Mouse (Mus musculus) B cell, adult (primary cell): Measurements from ENCODE around the gene Mamdc4. TPM values are rescaled to one million over a fixed set of nuclear protein-coding genes. Genes with fewer than 3 reads are reported as not detected.

Experiments
- total RNA-seq: library from RNA; stranded (reverse); gene quantifications from 4 replicates; pipeline ENCODE4 v1.2.4, GENCODE M21; 2023; ENCODE audit not compliant: inconsistent age

The Mamdc4 gene
- total RNA-seq, result 1.8 to 3.7 TPM (median 2.4 TPM) in 4 replicates

GRCm38 (mm10) chr2:25574579-25575431 is at the start of gene Mamdc4, which contains the start of gene Phpt1:
Gene Mamdc4, minus strand, starts transcription at chr2:25574845.
Gene Phpt1, minus strand, starts transcription at chr2:25575224.

DNA sequence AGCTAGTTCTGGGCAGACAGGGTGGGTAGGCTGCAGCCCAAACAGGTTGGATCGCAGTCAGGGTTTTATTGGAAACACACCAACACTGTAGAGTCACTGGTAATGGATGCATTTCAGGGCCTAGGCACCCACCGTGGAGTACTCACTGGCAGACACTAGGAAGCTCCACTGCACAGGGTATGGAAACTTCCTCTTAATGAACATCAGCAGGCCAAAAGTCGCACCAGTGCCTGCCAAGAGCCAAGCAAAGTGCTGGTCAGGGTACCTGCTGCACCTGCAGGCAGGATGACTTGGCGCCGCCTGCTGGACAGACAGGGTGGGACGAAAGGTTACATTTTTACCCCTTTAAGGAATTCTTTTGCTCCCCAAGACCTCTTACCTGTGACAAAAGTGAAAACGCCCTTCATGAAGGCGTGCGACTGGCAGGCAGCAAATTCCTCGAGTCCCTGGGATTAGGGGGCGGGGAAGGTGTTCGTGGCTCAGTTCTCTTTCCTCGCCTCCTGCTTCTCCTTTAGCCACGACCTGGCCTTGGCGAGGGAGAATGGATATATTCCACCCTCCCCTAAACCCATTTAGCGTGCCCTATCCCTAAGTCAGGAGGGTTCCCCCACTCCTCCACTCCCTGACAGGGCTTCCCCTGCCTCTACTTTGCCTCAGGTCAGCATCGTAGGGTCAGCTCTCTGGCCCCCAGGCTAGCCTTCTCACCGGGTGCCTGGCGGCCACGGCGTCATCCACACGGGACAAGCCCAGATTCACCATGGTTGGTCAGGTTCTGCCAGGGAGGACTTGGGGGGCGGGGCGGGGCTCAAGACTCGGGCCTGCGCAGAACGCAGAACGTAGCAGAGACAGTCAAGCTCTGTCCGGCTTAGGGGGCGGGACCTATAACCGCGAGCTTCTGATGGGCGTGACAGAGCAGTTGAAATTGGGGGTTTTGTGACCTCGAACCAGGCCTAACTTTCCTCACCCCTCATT is 46.9 kb upstream of the Mamdc4 start, which contains the start of gene Tmem141:
Gene Tmem141, minus strand, starts transcription at position 777 of the 972 bp plus-strand sequence.

GRCm38 (mm10) chr2:25617578-25617977 is 42.9 kb upstream of the Mamdc4 start, which contains the start of gene Ccdc183:
Gene Ccdc183, minus strand, starts transcription at chr2:25617678.

DNA sequence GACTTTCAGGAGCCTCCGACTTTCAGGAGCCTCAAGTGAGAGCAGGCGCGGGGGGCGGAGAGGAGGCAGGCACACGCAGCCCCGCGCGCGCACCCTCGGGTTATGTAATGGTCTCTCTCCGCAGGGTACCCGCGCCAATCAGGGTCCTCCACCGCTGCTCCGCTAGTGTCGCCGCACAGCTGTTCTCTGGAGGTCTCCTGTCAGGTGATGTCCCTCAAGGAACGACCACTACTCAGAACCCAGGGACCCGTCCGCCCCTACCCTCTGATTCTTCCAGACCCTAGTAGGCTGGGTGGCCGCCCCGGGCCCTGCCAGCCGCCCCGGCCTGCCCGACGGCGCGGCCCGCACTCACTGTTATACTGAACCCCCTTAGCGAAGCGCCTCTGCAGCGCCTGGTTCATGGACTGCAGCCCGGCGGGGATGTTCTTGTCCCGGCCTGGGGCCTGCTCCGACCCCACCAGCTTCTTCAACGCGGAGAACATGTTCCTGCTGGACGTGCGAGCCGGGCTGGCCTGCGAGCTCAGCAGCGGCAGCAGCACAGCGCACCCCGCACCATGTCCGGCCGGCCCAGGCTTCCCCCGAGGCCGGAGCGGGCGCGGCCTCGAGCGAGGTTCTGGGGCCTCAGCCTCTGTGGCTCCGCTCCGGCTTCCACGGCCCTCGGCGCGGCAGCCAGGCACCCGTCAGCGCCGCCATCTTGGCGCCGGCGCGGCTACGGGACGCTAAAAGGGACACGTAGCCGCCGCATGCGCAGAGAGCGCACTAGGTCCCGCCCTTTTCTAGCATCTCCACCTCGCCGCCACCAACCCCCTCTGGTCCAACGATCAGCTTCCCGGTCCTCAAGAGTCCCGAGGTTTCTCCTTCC is 33.3 kb upstream of the Mamdc4 start, which contains the start of gene Rabl6:
Gene Rabl6, minus strand, starts transcription at position 761 of the 862 bp plus-strand sequence.

DNA sequence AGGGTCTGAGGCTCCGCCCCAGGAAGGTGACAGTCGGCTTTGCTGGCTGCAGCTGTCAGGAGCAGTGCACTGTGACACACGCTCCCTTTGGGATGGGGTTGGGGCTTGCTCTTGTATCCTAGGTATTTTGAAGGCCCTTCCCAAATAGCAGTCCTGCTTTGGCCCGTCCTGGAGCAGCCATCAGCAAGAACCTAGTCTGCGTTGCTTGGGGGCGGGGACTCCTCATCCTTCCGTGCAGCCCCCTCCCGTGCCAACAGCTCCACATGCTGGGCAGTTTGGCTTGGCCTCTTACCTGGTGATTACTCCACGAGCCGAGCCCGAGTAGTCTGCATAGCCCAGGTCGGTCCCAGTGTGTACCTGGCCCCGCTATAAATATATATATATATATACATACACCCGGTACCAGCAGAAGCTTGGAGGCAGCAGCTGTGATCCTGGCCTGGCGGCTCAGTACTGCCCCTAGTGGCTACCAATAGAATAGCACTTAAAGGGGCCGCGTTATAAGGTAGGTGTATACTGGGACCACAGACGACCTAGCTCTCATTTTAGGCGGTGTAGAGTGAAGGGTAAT is 6.7 kb upstream of the Mamdc4 start, which contains the start of gene Ajm1:
Gene Ajm1, minus strand, starts transcription at position 464 of the 571 bp plus-strand sequence.

GRCm38 (mm10) chr2:25557221-25557963 is 17.3 kb downstream of the Mamdc4 start, which contains the start of gene Edf1:
Gene Edf1, plus strand, starts transcription at chr2:25557847.

DNA sequence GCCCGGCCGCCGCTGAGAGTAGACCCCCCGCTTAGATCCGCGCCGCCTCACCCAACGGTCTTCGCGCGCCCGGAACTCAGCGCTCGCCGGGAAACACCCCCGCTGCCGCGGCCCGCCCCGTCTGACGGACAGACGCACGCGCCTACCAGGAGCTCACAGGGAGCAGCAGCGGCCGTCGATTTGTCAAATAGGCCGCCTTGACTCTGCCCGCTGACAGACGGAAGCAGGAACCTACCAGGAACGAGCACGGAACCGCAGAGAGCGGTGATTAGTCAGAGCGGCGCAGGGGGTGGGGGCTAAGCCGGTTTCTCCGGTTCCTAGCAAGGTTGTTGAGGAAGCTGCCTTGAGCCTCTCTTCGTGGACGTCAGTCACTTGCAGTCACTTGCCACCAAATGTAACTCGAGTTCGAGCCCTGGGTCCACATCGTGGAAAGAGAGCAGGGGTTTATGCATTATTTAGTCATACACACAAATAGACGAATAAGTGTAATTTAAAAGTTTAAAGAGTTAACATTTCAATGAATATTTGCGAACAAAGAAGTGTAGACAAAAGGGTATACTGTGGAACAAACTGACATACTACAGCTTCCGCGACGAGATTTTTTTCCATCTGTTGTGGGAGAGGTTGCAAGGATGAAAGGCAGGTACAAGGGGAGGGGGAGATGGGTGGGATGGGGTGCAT is 27.7 kb downstream of the Mamdc4 start, which contains the start of gene Traf2:
Gene Traf2, minus strand, starts transcription at position 130 of the 681 bp plus-strand sequence.

Other genes with a start within 250 kb of the Mamdc4 start
- 38.3 to 49.0 TPM (median 42.3 TPM) in 4 replicates for gene Man1b1, start 242.5 kb downstream of the Mamdc4 start, total RNA-seq
- gene Dpp7, start 218.5 kb downstream of the Mamdc4 start, total RNA-seq, result 34.8 to 44.7 TPM (median 42.3 TPM) in 4 replicates
- gene Uap1l1, start 209.2 kb downstream of the Mamdc4 start, total RNA-seq, result 29.6 to 32.3 TPM (median 30.7 TPM) in 4 replicates
- gene Sapcd2, start 202.5 kb downstream of the Mamdc4 start, total RNA-seq, result 0.94 to 1.4 TPM (median 1.1 TPM) in 4 replicates
- gene Entpd2, start 179.0 kb downstream of the Mamdc4 start, total RNA-seq, result not detected in 4 replicates
- not detected in 4 replicates for gene Npdc1, start 175.5 kb downstream of the Mamdc4 start, total RNA-seq
- 0.24 TPM in 1 of 4 replicates, not detected in the others for gene Fut7, start 151.6 kb downstream of the Mamdc4 start, total RNA-seq
- gene Abca2, start 146.1 kb downstream of the Mamdc4 start, total RNA-seq, result 36.8 to 44.5 TPM (median 42.0 TPM) in 4 replicates
- gene Clic3, start 118.0 kb downstream of the Mamdc4 start, total RNA-seq, result 0.80 TPM in 1 of 4 replicates, not detected in the others
- gene Paxx, start 113.8 kb downstream of the Mamdc4 start, total RNA-seq, result 111 to 124 TPM (median 114 TPM) in 4 replicates
- gene Ptgds, start 104.8 kb downstream of the Mamdc4 start, total RNA-seq, result not detected in 4 replicates
- not detected in 4 replicates for gene Lcn12, start 80.9 kb downstream of the Mamdc4 start, total RNA-seq
- gene Fbxw5, start 74.1 kb downstream of the Mamdc4 start, total RNA-seq, result 69.9 to 80.2 TPM (median 72.7 TPM) in 4 replicates
- gene C8g, start 73.1 kb downstream of the Mamdc4 start, total RNA-seq, result 0.45 to 2.0 TPM (median 0.80 TPM) in 4 replicates
- 48.8 to 61.5 TPM (median 56.4 TPM) in 4 replicates for gene Traf2, start 27.9 kb downstream of the Mamdc4 start, total RNA-seq
- 111 to 137 TPM (median 123 TPM) in 4 replicates for gene Edf1, start 17.0 kb downstream of the Mamdc4 start, total RNA-seq
- gene Phpt1, start 379 bp upstream of the Mamdc4 start, total RNA-seq, result 15.5 to 23.8 TPM (median 21.3 TPM) in 4 replicates
- gene Ajm1, start 6.9 kb upstream of the Mamdc4 start, total RNA-seq, result 0.15 to 0.42 TPM (median 0.19 TPM) in 4 replicates
- gene Rabl6, start 33.7 kb upstream of the Mamdc4 start, total RNA-seq, result 84.7 to 117 TPM (median 104 TPM) in 4 replicates
- not detected in 4 replicates for gene Ccdc183, start 42.8 kb upstream of the Mamdc4 start, total RNA-seq
- gene Tmem141, start 47.2 kb upstream of the Mamdc4 start, total RNA-seq, result 0.99 to 2.1 TPM (median 1.3 TPM) in 3 of 4 replicates, not detected in the other
- gene Fcna, start 53.2 kb upstream of the Mamdc4 start, total RNA-seq, result 4.0 to 8.2 TPM (median 6.6 TPM) in 4 replicates
- not detected in 4 replicates for gene Lcn8, start 78.3 kb upstream of the Mamdc4 start, total RNA-seq
- not detected in 4 replicates for gene Lcn5, start 83.1 kb upstream of the Mamdc4 start, total RNA-seq
- gene Lcn6, start 101.9 kb upstream of the Mamdc4 start, total RNA-seq, result not detected in 4 replicates
- not detected in 4 replicates for gene Lcn10, start 107.9 kb upstream of the Mamdc4 start, total RNA-seq
- not detected in 4 replicates for gene Obp2a, start 125.2 kb upstream of the Mamdc4 start, total RNA-seq
- gene Bmyc, start 131.9 kb upstream of the Mamdc4 start, total RNA-seq, result 28.3 to 34.8 TPM (median 29.7 TPM) in 4 replicates
- not detected in 4 replicates for gene Obp2b, start 162.2 kb upstream of the Mamdc4 start, total RNA-seq
- gene Lcn3, start 190.7 kb upstream of the Mamdc4 start, total RNA-seq, result not detected in 4 replicates
- gene Lcn11, start 202.2 kb upstream of the Mamdc4 start, total RNA-seq, result not detected in 4 replicates
- gene Gm13539, start 207.4 kb upstream of the Mamdc4 start, total RNA-seq, result not detected in 4 replicates
- not detected in 4 replicates for gene Glt6d1, start 241.0 kb upstream of the Mamdc4 start, total RNA-seq
- not detected in 4 replicates for gene Lcn9, start 248.3 kb upstream of the Mamdc4 start, total RNA-seq